Mouse (Mus musculus): ENCODE results near the gene 2610021A01Rik. TPM values are rescaled to one million over a fixed set of nuclear protein-coding genes. Genes with fewer than 3 reads are reported as not detected.
"Not testable (repeated sequence)": the region's sequence is repeated elsewhere in the genome, so short reads cannot be mapped to it uniquely, and the experiment has no call there.

Gene 2610021A01Rik
- total and polyA plus RNA-seq, 2 experiments = 2.3 to 10.0 TPM

- Histone ChIP-seq H3K4me3 (ENCODE audit: insufficient read depth, low read depth, low read length) (peak overlapping the region; percentile 65), H3K27ac (replicated peaks; ENCODE audit: insufficient read depth, low read depth, low read length) (peak overlapping the region; percentile 49), H3K9ac (ENCODE audit: low read depth, low read length) (peak overlapping the region; percentile 46), H3K27me3 (ENCODE audit: control insufficient read depth, insufficient read depth, low read length) (no peaks in the 10 kb centered on the region), H3K79me2 (ENCODE audit: control insufficient read depth, insufficient read depth, low read length) (no peaks in the 10 kb centered on the region), H3K4me1 (ENCODE audit: control insufficient read depth, insufficient read depth, low read length) (peaks cover 3% of the 10 kb centered on the region), H3K36me3 (ENCODE audit: control insufficient read depth, insufficient read depth, low read length) (no peaks in the 10 kb centered on the region)
- 44% methylated on average over 5 of the region's 5 CpGs for WGBS
- no peak for DNase-seq (ENCODE audit: extremely low read depth, low read depth, low spot score)
- TF ChIP-seq POLR2A (IDR thresholded peaks at IDR 0.05; ENCODE audit: extremely low read depth, insufficient read depth, low read length) (no peak), CTCF (IDR thresholded peaks at IDR 0.05; ENCODE audit: low read depth, low read length) (no peak)
Measured at GRCm38 (mm10) chr7:41598615-41599014, 415 bp upstream of the 2610021A01Rik start.

- WGBS = 10% methylated on average over 3 of the region's 3 CpGs
- H3K4me1 ChIP-seq (ENCODE audit: control insufficient read depth, insufficient read depth, low read length) = peaks cover 3% of the 10 kb centered on the region
- TF ChIP-seq CTCF (IDR thresholded peaks at IDR 0.05; ENCODE audit: low read depth, low read length) (peak; percentile 50; the same call in 1 of the 2 replicates), POLR2A (IDR thresholded peaks at IDR 0.05; ENCODE audit: extremely low read depth, insufficient read depth, low read length) (no peak)
Measured at GRCm38 (mm10) chr7:41599932-41600548, 1.0 kb downstream of the 2610021A01Rik start.

GRCm38 (mm10) chr7:41611654-41612053, 12.6 kb downstream of the 2610021A01Rik start:
- DNase-seq (ENCODE audit: extremely low read depth, low read depth, low spot score) = no peak
- TF ChIP-seq POLR2A (IDR thresholded peaks at IDR 0.05; ENCODE audit: extremely low read depth, insufficient read depth, low read length) (no peak), CTCF (IDR thresholded peaks at IDR 0.05; ENCODE audit: low read depth, low read length) (no peak)
- peaks cover 22% of the 10 kb centered on the region for H3K36me3 ChIP-seq (ENCODE audit: control insufficient read depth, insufficient read depth, low read length)
- no peak overlapping the region for H3K9ac ChIP-seq (ENCODE audit: low read depth, low read length)
- no peak overlapping the region for H3K27ac ChIP-seq (replicated peaks; ENCODE audit: insufficient read depth, low read depth, low read length)
- no peaks in the 10 kb centered on the region for H3K4me1 ChIP-seq (ENCODE audit: control insufficient read depth, insufficient read depth, low read length)
- no peak overlapping the region for H3K4me3 ChIP-seq (ENCODE audit: insufficient read depth, low read depth, low read length)
- 83% methylated on average over 3 of the region's 3 CpGs for WGBS
- H3K27me3 ChIP-seq (ENCODE audit: control insufficient read depth, insufficient read depth, low read length) = no peaks in the 10 kb centered on the region
- H3K79me2 ChIP-seq (ENCODE audit: control insufficient read depth, insufficient read depth, low read length) = no peaks in the 10 kb centered on the region; the same call in 1 of the 2 replicates

More at GRCm38 (mm10) chr7:41599932-41600548, 1.0 kb downstream of the 2610021A01Rik start:
- no peaks in the 10 kb centered on the region for H3K79me2 ChIP-seq (ENCODE audit: control insufficient read depth, insufficient read depth, low read length)
- DNase-seq (ENCODE audit: extremely low read depth, low read depth, low spot score) = peak; percentile 26
- H3K9ac ChIP-seq (ENCODE audit: low read depth, low read length) = peak overlapping the region; percentile 61
- H3K36me3 ChIP-seq (ENCODE audit: control insufficient read depth, insufficient read depth, low read length) = no peaks in the 10 kb centered on the region; the same call in 1 of the 2 replicates
- peak overlapping the region; percentile 65 for H3K4me3 ChIP-seq (ENCODE audit: insufficient read depth, low read depth, low read length)
- peak overlapping the region; percentile 71; the same call in 1 of the 2 replicates for H3K27ac ChIP-seq (replicated peaks; ENCODE audit: insufficient read depth, low read depth, low read length)
- H3K27me3 ChIP-seq (ENCODE audit: control insufficient read depth, insufficient read depth, low read length) = no peaks in the 10 kb centered on the region

GRCm38 (mm10) chr7:41616241-41616640, 17.2 kb downstream of the 2610021A01Rik start:
- WGBS = 89% methylated on average over 1 of the region's 1 CpGs
- H3K4me1 ChIP-seq (ENCODE audit: control insufficient read depth, insufficient read depth, low read length); H3K27me3 ChIP-seq (ENCODE audit: control insufficient read depth, insufficient read depth, low read length); DNase-seq (ENCODE audit: extremely low read depth, low read depth, low spot score); H3K27ac ChIP-seq (replicated peaks; ENCODE audit: insufficient read depth, low read depth, low read length); H3K4me3 ChIP-seq (ENCODE audit: insufficient read depth, low read depth, low read length); H3K79me2 ChIP-seq (ENCODE audit: control insufficient read depth, insufficient read depth, low read length); H3K9ac ChIP-seq (ENCODE audit: low read depth, low read length): not testable (repeated sequence)
- peaks cover 27% of the 10 kb centered on the region for H3K36me3 ChIP-seq (ENCODE audit: control insufficient read depth, insufficient read depth, low read length)

GRCm38 (mm10) chr7:41632409-41633220, 33.6 kb downstream of the 2610021A01Rik start, which contains the start of gene Zfp788:
Gene Zfp788 (plus strand): TSS chr7:41633203.
- H3K27me3 ChIP-seq (ENCODE audit: control insufficient read depth, insufficient read depth, low read length) = no peaks in the 10 kb centered on the region
- H3K4me3 ChIP-seq (ENCODE audit: insufficient read depth, low read depth, low read length) = peak within 1 kb of the TSS; percentile 82
- no peaks in the 10 kb centered on the region for H3K79me2 ChIP-seq (ENCODE audit: control insufficient read depth, insufficient read depth, low read length)
- under 1% methylated on average over 27 of the region's 27 CpGs for WGBS
- 0 out of 2 replicates have a peak, but pooled peaks have one; percentile 6 for TF ChIP-seq POLR2A (IDR thresholded peaks at IDR 0.05; ENCODE audit: extremely low read depth, insufficient read depth, low read length)
- peak; percentile 88 for TF ChIP-seq CTCF (IDR thresholded peaks at IDR 0.05; ENCODE audit: low read depth, low read length)
- H3K36me3 ChIP-seq (ENCODE audit: control insufficient read depth, insufficient read depth, low read length) = no peaks in the 10 kb centered on the region; the same call in 1 of the 2 replicates
- H3K27ac ChIP-seq (replicated peaks; ENCODE audit: insufficient read depth, low read depth, low read length) = peak within 1 kb of the TSS; percentile 52
- peak within 1 kb of the TSS; percentile 63 for H3K9ac ChIP-seq (ENCODE audit: low read depth, low read length)
- peak; percentile 93 for DNase-seq (ENCODE audit: extremely low read depth, low read depth, low spot score)
- no peaks in the 10 kb centered on the region for H3K4me1 ChIP-seq (ENCODE audit: control insufficient read depth, insufficient read depth, low read length)
